Mouse (Mus musculus): ENCODE results near the gene Olfr1013. TPM values are rescaled to one million over a fixed set of nuclear protein-coding genes. Genes with fewer than 3 reads are reported as not detected.

Gene Olfr1013
- not detected in 2 replicates for total RNA-seq (2017)

- no peak for ATAC-seq (replicated peaks in 1 of 2; ENCODE audit: insufficient read depth in 1 of 2, low FRiP score in 2 of 2, low TSS enrichment in 1 of 2, low read depth in 1 of 2, poor library complexity in 2 of 2, severe bottlenecking in 2 of 2)
Observed at GRCm38 (mm10) chr2:85766798-85767197, at the start of gene Olfr1013. Gene Olfr1013, plus strand, starts transcription at chr2:85767098.

- peak in 1 of 2 experiments; percentile 71; a peak in 3 of 4 replicates for ATAC-seq (replicated peaks in 1 of 2; ENCODE audit: insufficient read depth in 1 of 2, low FRiP score in 2 of 2, low TSS enrichment in 1 of 2, low read depth in 1 of 2, poor library complexity in 2 of 2, severe bottlenecking in 2 of 2)
Observed at GRCm38 (mm10) chr2:85725793-85726192, 41.1 kb upstream of the Olfr1013 start.

GRCm38 (mm10) chr2:85753822-85754221, 13.1 kb upstream of the Olfr1013 start:
- no peak for ATAC-seq (replicated peaks in 1 of 2; ENCODE audit: insufficient read depth in 1 of 2, low FRiP score in 2 of 2, low TSS enrichment in 1 of 2, low read depth in 1 of 2, poor library complexity in 2 of 2, severe bottlenecking in 2 of 2)

- no peak for ATAC-seq (replicated peaks in 1 of 2; ENCODE audit: insufficient read depth in 1 of 2, low FRiP score in 2 of 2, low TSS enrichment in 1 of 2, low read depth in 1 of 2, poor library complexity in 2 of 2, severe bottlenecking in 2 of 2)
Observed at GRCm38 (mm10) chr2:85762666-85763065, 4.2 kb upstream of the Olfr1013 start, which contains the start of gene Olfr1012. Gene Olfr1012, minus strand, starts transcription at chr2:85762766.

GRCm38 (mm10) chr2:85772413-85772812, 5.5 kb downstream of the Olfr1013 start, which contains the start of gene Olfr1014:
Gene Olfr1014, plus strand, starts transcription at chr2:85772713.
- ATAC-seq (replicated peaks in 1 of 2; ENCODE audit: insufficient read depth in 1 of 2, low FRiP score in 2 of 2, low TSS enrichment in 1 of 2, low read depth in 1 of 2, poor library complexity in 2 of 2, severe bottlenecking in 2 of 2), result no peak

GRCm38 (mm10) chr2:85781717-85782116, 14.8 kb downstream of the Olfr1013 start, which contains the start of gene Olfr1015:
Gene Olfr1015, plus strand, starts transcription at chr2:85782017.
- ATAC-seq (replicated peaks in 1 of 2; ENCODE audit: insufficient read depth in 1 of 2, low FRiP score in 2 of 2, low TSS enrichment in 1 of 2, low read depth in 1 of 2, poor library complexity in 2 of 2, severe bottlenecking in 2 of 2), result no peak

GRCm38 (mm10) chr2:85792331-85792730, 25.4 kb downstream of the Olfr1013 start:
- no peak for ATAC-seq (replicated peaks in 1 of 2; ENCODE audit: insufficient read depth in 1 of 2, low FRiP score in 2 of 2, low TSS enrichment in 1 of 2, low read depth in 1 of 2, poor library complexity in 2 of 2, severe bottlenecking in 2 of 2)

- no peak for ATAC-seq (replicated peaks in 1 of 2; ENCODE audit: insufficient read depth in 1 of 2, low FRiP score in 2 of 2, low TSS enrichment in 1 of 2, low read depth in 1 of 2, poor library complexity in 2 of 2, severe bottlenecking in 2 of 2)
Observed at GRCm38 (mm10) chr2:85802444-85802843, 35.5 kb downstream of the Olfr1013 start, which contains the start of gene Olfr1016. Gene Olfr1016, minus strand, starts transcription at chr2:85802544.

- ATAC-seq (replicated peaks in 1 of 2; ENCODE audit: insufficient read depth in 1 of 2, low FRiP score in 2 of 2, low TSS enrichment in 1 of 2, low read depth in 1 of 2, poor library complexity in 2 of 2, severe bottlenecking in 2 of 2), result no peak
Observed at GRCm38 (mm10) chr2:85804501-85804900, 37.6 kb downstream of the Olfr1013 start.

GRCm38 (mm10) chr2:85818179-85818578, 51.3 kb downstream of the Olfr1013 start, which contains the start of gene Olfr1018:
Gene Olfr1018, plus strand, starts transcription at chr2:85818479.
- no peak for ATAC-seq (replicated peaks in 1 of 2; ENCODE audit: insufficient read depth in 1 of 2, low FRiP score in 2 of 2, low TSS enrichment in 1 of 2, low read depth in 1 of 2, poor library complexity in 2 of 2, severe bottlenecking in 2 of 2)

Other genes starting within 250 kb of the Olfr1013 start
- not detected in 2 replicates for gene 4833423E24Rik, start 248.1 kb upstream of the Olfr1013 start, total RNA-seq (2017)
- not detected in 2 replicates for gene Olfr996, start 187.9 kb upstream of the Olfr1013 start, total RNA-seq (2017)
- gene Olfr998, start 178.2 kb upstream of the Olfr1013 start, total RNA-seq (2017), result not detected in 2 replicates
- gene Olfr1000, start 155.2 kb upstream of the Olfr1013 start, total RNA-seq (2017), result not detected in 2 replicates
- gene Olfr1002, start 116.4 kb upstream of the Olfr1013 start, total RNA-seq (2017), result not detected in 2 replicates
- not detected in 2 replicates for gene Olfr154, start 102.6 kb upstream of the Olfr1013 start, total RNA-seq (2017)
- not detected in 2 replicates for gene Olfr1006, start 88.3 kb upstream of the Olfr1013 start, total RNA-seq (2017)
- gene Olfr1008, start 77.7 kb upstream of the Olfr1013 start, total RNA-seq (2017), result not detected in 2 replicates
- not detected in 2 replicates for gene Olfr1009, start 51.7 kb upstream of the Olfr1013 start, total RNA-seq (2017)
- not detected in 2 replicates for gene Olfr1012, start 4.3 kb upstream of the Olfr1013 start, total RNA-seq (2017)
- gene Olfr1014, start 5.6 kb downstream of the Olfr1013 start, total RNA-seq (2017), result not detected in 2 replicates
- gene Olfr1015, start 14.9 kb downstream of the Olfr1013 start, total RNA-seq (2017), result not detected in 2 replicates
- gene Olfr1016, start 35.4 kb downstream of the Olfr1013 start, total RNA-seq (2017), result not detected in 2 replicates
- not detected in 2 replicates for gene Olfr1018, start 51.4 kb downstream of the Olfr1013 start, total RNA-seq (2017)
- not detected in 2 replicates for gene Olfr1019, start 78.4 kb downstream of the Olfr1013 start, total RNA-seq (2017)
- not detected in 2 replicates for gene Olfr1020, start 79.9 kb downstream of the Olfr1013 start, total RNA-seq (2017)
- gene Olfr1022, start 101.5 kb downstream of the Olfr1013 start, total RNA-seq (2017), result not detected in 2 replicates
- not detected in 2 replicates for gene Olfr1023, start 118.5 kb downstream of the Olfr1013 start, total RNA-seq (2017)
- gene Olfr1024, start 138.0 kb downstream of the Olfr1013 start, total RNA-seq (2017), result not detected in 2 replicates
- not detected in 2 replicates for gene Olfr1025-ps1, start 148.1 kb downstream of the Olfr1013 start, total RNA-seq (2017)
- not detected in 2 replicates for gene Olfr1026, start 154.5 kb downstream of the Olfr1013 start, total RNA-seq (2017)
- gene Olfr1028, start 183.3 kb downstream of the Olfr1013 start, total RNA-seq (2017), result not detected in 2 replicates
- not detected in 2 replicates for gene Olfr1029, start 206.8 kb downstream of the Olfr1013 start, total RNA-seq (2017)
- not detected in 2 replicates for gene Olfr1030, start 212.2 kb downstream of the Olfr1013 start, total RNA-seq (2017)
- not detected in 2 replicates for gene Olfr1031, start 223.2 kb downstream of the Olfr1013 start, total RNA-seq (2017)
- gene Olfr1032, start 238.4 kb downstream of the Olfr1013 start, total RNA-seq (2017), result not detected in 2 replicates